In the genomic region with DNA sequence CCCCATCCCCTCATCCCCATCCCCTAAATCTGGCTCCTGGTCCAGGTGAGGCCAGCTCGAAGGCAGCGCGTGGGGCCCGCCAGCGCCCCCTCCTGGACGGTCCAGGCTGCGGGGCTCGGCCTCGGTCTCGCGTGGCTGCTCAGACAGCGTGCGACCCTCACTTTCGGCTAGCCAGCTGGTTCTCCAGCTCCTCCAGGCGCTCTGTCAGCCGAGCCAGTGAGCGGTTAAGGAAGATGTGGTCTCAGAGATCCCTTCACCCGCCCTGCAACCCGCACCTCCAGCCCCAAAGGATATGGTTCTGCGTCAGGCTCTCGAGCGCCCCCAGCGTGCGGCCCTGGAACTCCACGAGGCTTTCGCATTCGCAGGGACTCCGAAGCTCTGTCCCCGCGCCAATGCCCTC, we compare ENCODE assay signal across 9 mouse cellular contexts. TPM values are rescaled to one million over a fixed set of nuclear protein-coding genes. Genes with fewer than 3 reads are reported as not detected.
A peak's percentile ranks its signal among the peaks of the same experiment; 100 is the strongest.
DNase-seq lines count a peak whose midpoint lies in the region; ATAC-seq and TF ChIP-seq lines count a peak whose summit lies in the region.
"Had no signal": no experiment of that assay in that cellular context is flagged by ENCODE, and none has a peak within 500 bp of the region (broad histone marks: within the 10 kb centered on the region; RNA-seq: fewer than 3 reads in every experiment).

No protein-coding gene starts in this region.

- H3K4me3 ChIP-seq in cortical plate, adult 2 months (ENCODE audit: insufficient read depth, low read length), result peak overlapping the region; percentile 35
- peak overlapping the region; percentile 39 for H3K4me3 ChIP-seq in hindbrain, postnatal 0 days (ENCODE audit: low read length)
- peak overlapping the region; percentile 51 for H3K4me3 ChIP-seq in left cerebral cortex, adult 2 months

- intact Hi-C loops in left cerebral cortex, adult 2 months (cut with DNase I), result loop anchor here (2.0 to 5.0 kb wide), 3 partner anchors 255 to 287 kb away; no protein-coding TSS in a partner anchor

- H3K9me3 ChIP-seq in hindbrain, postnatal 0 days (ENCODE audit: low read length), result no peaks in the 10 kb centered on the region

- no peaks in the 10 kb centered on the region for H3K4me1 ChIP-seq in cortical plate, adult 2 months (ENCODE audit: control insufficient read depth, insufficient read depth, low read length)
- peaks cover 6% of the 10 kb centered on the region for H3K4me1 ChIP-seq in hindbrain, postnatal 0 days (ENCODE audit: insufficient read depth, low read length)

- ATAC-seq in hindbrain, postnatal 0 days, result peak; percentile 81
- peak; percentile 89 for ATAC-seq in megakaryocyte, adult 5-6 weeks (ENCODE audit: poor library complexity, severe bottlenecking)

- 1% methylated on average over 30 of the region's 30 CpGs for WGBS in hindbrain, postnatal 0 days

- H3K36me3 ChIP-seq in hindbrain, postnatal 0 days (ENCODE audit: insufficient read depth, low read length), result no peaks in the 10 kb centered on the region

- DNase-seq in WW6 (ENCODE audit: low read depth, low spot score), result peak; percentile 73
- peak; percentile 51 to 61 for DNase-seq in gastrocnemius, adult 8-10 months (ENCODE audit: low spot score in 2 of 2)
- DNase-seq in hindbrain, postnatal 0 days (ENCODE audit: low spot score), result peak; percentile 91
- peak; percentile 84 to 94 for DNase-seq in left cerebral cortex, adult 2 months (ENCODE audit: extremely low spot score in 1 of 2, low spot score in 2 of 2)
- peak; percentile 69 for DNase-seq in retina, postnatal 7 days (ENCODE audit: low read depth, low spot score)
- peak; percentile 58 to 83 for DNase-seq in urinary bladder, adult 18-20 months (ENCODE audit: low spot score in 2 of 2)

- H3K4me2 ChIP-seq in hindbrain, postnatal 0 days (ENCODE audit: low read depth, low read length), result peak overlapping the region; percentile 64

- peak overlapping the region; percentile 49; the same call in 1 of the 2 replicates for H3K9ac ChIP-seq in hindbrain, postnatal 0 days (replicated peaks; ENCODE audit: low read length)

- TF ChIP-seq CTCF in cortical plate, adult 2 months (IDR thresholded peaks at IDR 0.05; ENCODE audit: extremely low read depth, insufficient read depth, low read length), result peak; percentile 56
- peak; percentile 88 for TF ChIP-seq CTCF in hindbrain, postnatal 0 days (IDR thresholded peaks at IDR 0.05; ENCODE audit: low read depth)
- peak; percentile 85 for TF ChIP-seq CTCF in left cerebral cortex, adult 2 months (IDR thresholded peaks at IDR 0.05)

- TF ChIP-seq POLR2A in cortical plate, adult 2 months (IDR thresholded peaks at IDR 0.05; ENCODE audit: extremely low read depth, insufficient read depth, low read length), result no peak

- H3K27me3 ChIP-seq in hindbrain, postnatal 0 days (ENCODE audit: insufficient read depth, low read length), result peaks cover 9% of the 10 kb centered on the region; the same call in 1 of the 2 replicates

- H3K27ac ChIP-seq in cortical plate, adult 2 months (ENCODE audit: insufficient read depth, low read length), result no peak overlapping the region
- H3K27ac ChIP-seq in hindbrain, postnatal 0 days, result peak overlapping the region; percentile 69; the same call in 1 of the 2 replicates
- peak overlapping the region; percentile 70 for H3K27ac ChIP-seq in left cerebral cortex, adult 2 months
- H3K27ac ChIP-seq: macrophage had no signal

RNA-seq across cellular contexts. Expression of a gene that starts 0.6 kb away (rescaled TPM):
- polyA plus RNA-seq in cortical plate, adult 2 months (2012; rRNA removed), result 0.33 and 1.5 TPM in 2 replicates
- under 1 TPM in 1 of 4 experiments, not detected in 3; 0.67 TPM for total RNA-seq in gastrocnemius, adult 8-10 months (2022)
- 4.3 TPM in 1 of 2 replicates, not detected in the other for total RNA-seq in hindbrain, postnatal 0 days (2014; rRNA removed)
- polyA plus RNA-seq in hindbrain, postnatal 0 days (2015; fragmentation: Nextera tagmentation; extraction: Ambion mirVana), result 0.40 and 0.82 TPM in 2 replicates
- total RNA-seq in left cerebral cortex, adult 2 months (2021), result not detected
- 454 and 463 TPM in 2 replicates for total RNA-seq in megakaryocyte, adult 5-6 weeks (2015)
- total RNA-seq in megakaryocyte, adult 5-6 weeks (2017), result 81.4 and 109 TPM in 2 replicates

RNA-seq across cellular contexts. Expression of a gene that starts 13.4 kb away (rescaled TPM):
- polyA plus RNA-seq in cortical plate, adult 2 months (2012; rRNA removed), result 1.1 and 1.3 TPM in 2 replicates
- not detected for total RNA-seq in gastrocnemius, adult 8-10 months (2022)
- 0.22 TPM in 1 of 2 replicates, not detected in the other for total RNA-seq in hindbrain, postnatal 0 days (2014; rRNA removed)
- 0.14 and 0.21 TPM in 2 replicates for polyA plus RNA-seq in hindbrain, postnatal 0 days (2015; fragmentation: Nextera tagmentation; extraction: Ambion mirVana)
- under 1 TPM; 0.20 to 0.23 TPM for total RNA-seq in left cerebral cortex, adult 2 months (2021)
- total RNA-seq in megakaryocyte, adult 5-6 weeks (2015), result not detected in 2 replicates
- total RNA-seq in megakaryocyte, adult 5-6 weeks (2017), result not detected in 2 replicates
- polyA plus RNA-seq: macrophage had no signal

RNA-seq across cellular contexts. Expression of a gene that starts 15.5 kb away (rescaled TPM):
- polyA plus RNA-seq in cortical plate, adult 2 months (2012; rRNA removed), result 16.2 and 17.4 TPM in 2 replicates
- under 1 TPM; 0.27 to 0.99 (median 0.44) TPM for total RNA-seq in gastrocnemius, adult 8-10 months (2022)
- 4.9 and 8.2 TPM in 2 replicates for total RNA-seq in hindbrain, postnatal 0 days (2014; rRNA removed)
- polyA plus RNA-seq in hindbrain, postnatal 0 days (2015; fragmentation: Nextera tagmentation; extraction: Ambion mirVana), result 4.7 and 5.0 TPM in 2 replicates
- total RNA-seq in left cerebral cortex, adult 2 months (2021), result 10 to 100 TPM; 10.4 to 11.0 TPM
- total RNA-seq in megakaryocyte, adult 5-6 weeks (2015), result not detected in 2 replicates
- total RNA-seq in megakaryocyte, adult 5-6 weeks (2017), result not detected in 2 replicates
- polyA plus RNA-seq: macrophage had no signal

RNA-seq across cellular contexts. Expression of a gene that starts 54.2 kb away (rescaled TPM):
- 47.1 and 50.7 TPM in 2 replicates for polyA plus RNA-seq in cortical plate, adult 2 months (2012; rRNA removed)
- total RNA-seq in gastrocnemius, adult 8-10 months (2022), result 10 to 100 TPM; 23.9 to 58.8 (median 34.1) TPM
- total RNA-seq in hindbrain, postnatal 0 days (2014; rRNA removed), result 31.1 and 34.1 TPM in 2 replicates
- polyA plus RNA-seq in hindbrain, postnatal 0 days (2015; fragmentation: Nextera tagmentation; extraction: Ambion mirVana), result 36.7 and 39.5 TPM in 2 replicates
- total RNA-seq in left cerebral cortex, adult 2 months (2021), result 10 to 100 TPM; 78.7 to 93.2 TPM
- total RNA-seq in megakaryocyte, adult 5-6 weeks (2015), result 0.76 and 0.82 TPM in 2 replicates
- total RNA-seq in megakaryocyte, adult 5-6 weeks (2017), result 0.49 and 0.88 TPM in 2 replicates

RNA-seq across cellular contexts. Expression of a gene that starts 57.0 kb away (rescaled TPM):
- polyA plus RNA-seq in cortical plate, adult 2 months (2012; rRNA removed), result not detected in 2 replicates
- total RNA-seq in gastrocnemius, adult 8-10 months (2022), result not detected
- total RNA-seq in hindbrain, postnatal 0 days (2014; rRNA removed), result not detected in 2 replicates
- polyA plus RNA-seq in hindbrain, postnatal 0 days (2015; fragmentation: Nextera tagmentation; extraction: Ambion mirVana), result not detected in 2 replicates
- total RNA-seq in left cerebral cortex, adult 2 months (2021), result not detected
- total RNA-seq in megakaryocyte, adult 5-6 weeks (2015), result not detected in 2 replicates
- not detected in 2 replicates for total RNA-seq in megakaryocyte, adult 5-6 weeks (2017)
- polyA plus RNA-seq: macrophage had no signal

Comparison
In these comparisons a context has a peak if more than half of its experiments do, and no peak if none do; other contexts are left out.
1. RNA of a gene that starts 0.6 kb away (total RNA-seq): 81.4 to 463 TPM in megakaryocyte, adult 5-6 weeks; not detected in left cerebral cortex, adult 2 months, 0.67 TPM in gastrocnemius, adult 8-10 months and 4.3 TPM in hindbrain, postnatal 0 days; every median in the first group is over 10 times any median in the second.
2. Peak in every context shown above with its lines, with median percentiles within 50 percentile points of each other: DNase-seq, H3K4me3 ChIP-seq and CTCF ChIP-seq.